Comparison of ENCODE assay signal across 8 mouse cellular contexts in the genomic region with DNA sequence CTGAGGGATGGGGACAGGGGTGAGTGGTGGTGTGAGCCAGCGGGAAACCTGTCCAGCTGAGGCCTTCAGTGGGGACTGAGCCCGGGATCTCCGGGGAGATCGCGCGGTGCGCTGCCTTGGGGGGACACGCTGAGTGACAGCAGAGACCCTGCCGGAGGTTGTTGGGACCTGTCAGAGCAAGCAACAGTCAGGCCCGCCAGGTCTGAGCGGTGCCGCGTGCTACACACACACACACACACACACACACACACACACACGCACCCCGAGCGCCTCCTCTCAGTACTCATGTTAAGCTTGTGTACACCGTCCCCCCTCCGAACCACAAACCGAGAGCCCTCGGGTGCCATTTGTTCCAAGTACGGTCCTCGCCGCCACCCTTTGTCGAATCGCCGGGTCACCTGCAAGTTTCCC. TPM values are rescaled to one million over a fixed set of nuclear protein-coding genes. Genes with fewer than 3 reads are reported as not detected.
DNase-seq lines count a peak whose midpoint lies in the region; ATAC-seq and TF ChIP-seq lines count a peak whose summit lies in the region.

No protein-coding gene starts in this region.

- H3K9me3 ChIP-seq in limb, embryonic 11.5 days (ENCODE audit: control insufficient read depth, low read length), result no peaks in the 10 kb centered on the region
- no peaks in the 10 kb centered on the region for H3K9me3 ChIP-seq in midbrain, embryonic 11.5 days (ENCODE audit: control insufficient read depth, low read length)

- WGBS in limb, embryonic 11.5 days, result under 1% methylated on average over 25 of the region's 26 CpGs
- under 1% methylated on average over 26 of the region's 26 CpGs for WGBS in midbrain, embryonic 11.5 days

- peaks cover 5% of the 10 kb centered on the region; the same call in 1 of the 2 replicates for H3K4me1 ChIP-seq in testis, adult 2 months (ENCODE audit: control insufficient read depth, insufficient read depth, low read length)
- H3K4me1 ChIP-seq in limb, embryonic 11.5 days (ENCODE audit: control insufficient read depth, insufficient read depth, low read length), result peaks cover 12% of the 10 kb centered on the region
- peaks cover 6% of the 10 kb centered on the region; the same call in 1 of the 2 replicates for H3K4me1 ChIP-seq in midbrain, embryonic 11.5 days (ENCODE audit: control insufficient read depth, insufficient read depth, low read length)

- DNase-seq in adrenal gland, adult 18-20 months (ENCODE audit: low spot score in 2 of 2), result peak; percentile 16 to 25
- DNase-seq in adrenal gland, adult (ENCODE audit: inconsistent age in 2 of 2, low spot score in 1 of 2), result no peak
- DNase-seq in testis, postnatal 14 days (ENCODE audit: low spot score), result no peak
- peak; percentile 17 for DNase-seq in heart, postnatal 4 days
- DNase-seq in limb, embryonic 11.5 days (ENCODE audit: low spot score), result peak; percentile 65
- peak; percentile 92 for DNase-seq in midbrain, embryonic 11.5 days (ENCODE audit: low spot score, missing footprints)
- peak; percentile 20 for DNase-seq in thymus, postnatal 25 days

- no peak for TF ChIP-seq CTCF in testis, adult 2 months (IDR thresholded peaks at IDR 0.05; ENCODE audit: control insufficient read depth, insufficient read depth, insufficient replicate concordance, low read depth, low read length)

- peak overlapping the region; percentile 75 for H3K4me2 ChIP-seq in limb, embryonic 11.5 days (ENCODE audit: low read depth, severe bottlenecking)
- peak overlapping the region; percentile 97 for H3K4me2 ChIP-seq in midbrain, embryonic 11.5 days

- H3K9ac ChIP-seq in limb, embryonic 11.5 days (ENCODE audit: low read length), result peak overlapping the region; percentile 61
- H3K9ac ChIP-seq in midbrain, embryonic 11.5 days (ENCODE audit: low read length), result peak overlapping the region; percentile 66

- no peaks in the 10 kb centered on the region for H3K36me3 ChIP-seq in testis, adult 2 months (ENCODE audit: control insufficient read depth, insufficient read depth, low read length)
- H3K36me3 ChIP-seq in limb, embryonic 11.5 days (ENCODE audit: control insufficient read depth, insufficient read depth, low read length), result no peaks in the 10 kb centered on the region
- H3K36me3 ChIP-seq in midbrain, embryonic 11.5 days (ENCODE audit: control insufficient read depth, insufficient read depth, low read length), result no peaks in the 10 kb centered on the region

- no peak overlapping the region for H3K27ac ChIP-seq in testis, adult 2 months (ENCODE audit: control insufficient read depth, insufficient read depth, low read depth, low read length)
- no peak overlapping the region for H3K27ac ChIP-seq in limb, embryonic 11.5 days (replicated peaks; ENCODE audit: low read depth, low read length)
- no peak overlapping the region for H3K27ac ChIP-seq in midbrain, embryonic 11.5 days (ENCODE audit: low read depth, low read length)

- ATAC-seq in limb, embryonic 11.5 days (ENCODE audit: insufficient number of reproducible peaks, low FRiP score, low TSS enrichment, low read depth), result peak; percentile 53
- peak; percentile 71 for ATAC-seq in midbrain, embryonic 11.5 days (ENCODE audit: low FRiP score)

- no peak for TF ChIP-seq POLR2A in testis, adult 2 months (IDR thresholded peaks at IDR 0.05; ENCODE audit: control insufficient read depth, low read depth, low read length)

- H3K4me3 ChIP-seq in testis, adult 2 months (ENCODE audit: control insufficient read depth, low read depth, low read length), result peak overlapping the region; percentile 52
- peak overlapping the region; percentile 59 for H3K4me3 ChIP-seq in limb, embryonic 11.5 days (ENCODE audit: low read depth, low read length)
- H3K4me3 ChIP-seq in midbrain, embryonic 11.5 days (ENCODE audit: low read depth, low read length), result peak overlapping the region; percentile 63

- no peaks in the 10 kb centered on the region for H3K27me3 ChIP-seq in testis, adult 2 months (ENCODE audit: control insufficient read depth, insufficient read depth, low read length)
- H3K27me3 ChIP-seq in limb, embryonic 11.5 days (ENCODE audit: control insufficient read depth, insufficient read depth, low read length), result peaks cover 11% of the 10 kb centered on the region; the same call in 1 of the 2 replicates
- H3K27me3 ChIP-seq in midbrain, embryonic 11.5 days (ENCODE audit: control insufficient read depth, insufficient read depth, low read length), result peaks cover 6% of the 10 kb centered on the region

RNA-seq across cellular contexts. Expression of gene Npnt, which starts 0.7 kb away (rescaled TPM):
- 10 to 100 TPM; 10.5 to 10.7 TPM for total RNA-seq in adrenal gland, adult 18-20 months (2021)
- polyA plus RNA-seq in testis, adult 2 months (2012; rRNA removed), result 1.1 and 1.7 TPM in 2 replicates
- total RNA-seq in heart, postnatal 4 days (2021), result 1 to 10 TPM; 4.5 to 5.5 TPM
- polyA plus RNA-seq in limb, embryonic 11.5 days (2014; fragmentation: Nextera tagmentation; extraction: Ambion mirVana), result 11.3 and 12.3 TPM in 2 replicates
- 7.6 and 7.9 TPM in 2 replicates for polyA plus RNA-seq in midbrain, embryonic 11.5 days (2014; fragmentation: Nextera tagmentation; extraction: Ambion mirVana)

Comparison
In these comparisons a context has a peak if more than half of its experiments do, and no peak if none do; other contexts are left out.
1. DNase-seq: peak in adrenal gland, adult 18-20 months (2 of 2), heart, postnatal 4 days (single experiment), limb, embryonic 11.5 days (single experiment), midbrain, embryonic 11.5 days (single experiment) and thymus, postnatal 25 days (single experiment); none in adrenal gland, adult (0 of 2) and testis, postnatal 14 days (single experiment).
2. Peak in every context shown above with its lines, with median percentiles within 50 percentile points of each other: H3K4me3 ChIP-seq.